Mouse (Mus musculus) bone marrow macrophage, adult 2 months (primary cell): ENCODE data around the gene Gucy2d. TPM values are rescaled to one million over a fixed set of nuclear protein-coding genes. Genes with fewer than 3 reads are reported as not detected.

Experiments
- H3K27ac ChIP-seq: 2 replicates; pipeline ENCODE4 v1.5.1; 2012; ENCODE audit warnings: low read depth, low read length; ENCODE audit not compliant: insufficient read depth
- H3K4me1 ChIP-seq: 2 replicates; pipeline ENCODE4 v1.6.1; 2012; ENCODE audit warnings: low read length; ENCODE audit not compliant: control insufficient read depth, insufficient read depth
- H3K4me3 ChIP-seq: 2 replicates; pipeline ENCODE4 v1.5.1; 2012; ENCODE audit warnings: mild to moderate bottlenecking, low read length, moderate library complexity; ENCODE audit not compliant: insufficient read depth
- CTCF ChIP-seq: IDR thresholded peaks from 2 replicates; pipeline ENCODE4 v1.5.1; 2012; ENCODE audit warnings: low read depth, mild to moderate bottlenecking, low read length, moderate library complexity
- POLR2A ChIP-seq: IDR thresholded peaks from 2 replicates; pipeline ENCODE4 v1.6.1; 2012; ENCODE audit warnings: mild to moderate bottlenecking, low read depth, low read length, borderline replicate concordance
- polyA plus RNA-seq: library from polyadenylated mRNA; stranded (reverse); fragments of >200 nt; gene quantifications from 2 replicates; pipeline ENCODE4 v1.2.4, GENCODE M21; 2012; ENCODE audit not compliant: missing spikeins, insufficient read depth, insufficient read length

The Gucy2d gene
- polyA plus RNA-seq: not detected in 2 replicates

GRCm38 (mm10) chr7:98439956-98440466, at the start of gene Gucy2d:
Gucy2d (plus strand) TSS chr7:98440416.
- Histone ChIP-seq H3K4me1 (no peaks in the 10 kb centered on the region), H3K4me3 (no peak within 1 kb of the TSS), H3K27ac (no peak within 1 kb of the TSS)
- TF ChIP-seq CTCF (no peak), POLR2A (no peak)

- Histone ChIP-seq H3K27ac (no peak overlapping the region), H3K4me1 (peaks cover 35% of the 10 kb centered on the region), H3K4me3 (no peak overlapping the region)
- TF ChIP-seq CTCF: no peak
- no peak for TF ChIP-seq POLR2A
These were observed 49.7 kb upstream of the Gucy2d start for GRCm38 (mm10) chr7:98390486-98390885.

- TF ChIP-seq CTCF: no peak
- TF ChIP-seq POLR2A: no peak
- Histone ChIP-seq H3K4me1 (peaks cover 27% of the 10 kb centered on the region), H3K27ac (no peak overlapping the region)
These were observed 48.8 kb upstream of the Gucy2d start for GRCm38 (mm10) chr7:98391351-98391936.

GRCm38 (mm10) chr7:98392466-98393201, 47.6 kb upstream of the Gucy2d start:
- TF ChIP-seq CTCF: no peak
- TF ChIP-seq POLR2A: no peak
- no peak overlapping the region for H3K27ac ChIP-seq
- no peak overlapping the region for H3K4me3 ChIP-seq
- peaks cover 21% of the 10 kb centered on the region for H3K4me1 ChIP-seq

More at GRCm38 (mm10) chr7:98391351-98391936, 48.8 kb upstream of the Gucy2d start:
- H3K4me3 ChIP-seq: no peak overlapping the region

- Histone ChIP-seq H3K4me1 (peaks cover 8% of the 10 kb centered on the region), H3K4me3 (no peak overlapping the region), H3K27ac (no peak overlapping the region)
- TF ChIP-seq CTCF (no peak), POLR2A (no peak)
These were observed 37.3 kb upstream of the Gucy2d start for GRCm38 (mm10) chr7:98402582-98403574.

- Histone ChIP-seq H3K4me3 (no peak overlapping the region), H3K4me1 (peaks cover 8% of the 10 kb centered on the region), H3K27ac (no peak overlapping the region)
- TF ChIP-seq POLR2A (no peak), CTCF (no peak)
These were observed 36.2 kb upstream of the Gucy2d start for GRCm38 (mm10) chr7:98403996-98404395.

- TF ChIP-seq POLR2A (no peak), CTCF (no peak)
- H3K27ac ChIP-seq: no peak overlapping the region
- no peak overlapping the region for H3K4me3 ChIP-seq
- H3K4me1 ChIP-seq: peaks cover 5% of the 10 kb centered on the region
These were observed 32.6 kb upstream of the Gucy2d start for GRCm38 (mm10) chr7:98407615-98408014.

GRCm38 (mm10) chr7:98413115-98413514, 27.1 kb upstream of the Gucy2d start:
- Histone ChIP-seq H3K4me3 (no peak overlapping the region), H3K4me1 (peaks cover 36% of the 10 kb centered on the region), H3K27ac (no peak overlapping the region)
- TF ChIP-seq CTCF (no peak), POLR2A (no peak)

- peaks cover 40% of the 10 kb centered on the region for H3K4me1 ChIP-seq
- H3K4me3 ChIP-seq: no peak overlapping the region
- TF ChIP-seq CTCF (no peak), POLR2A (no peak)
- peak overlapping the region; percentile 61 for H3K27ac ChIP-seq
These were observed 24.7 kb upstream of the Gucy2d start for GRCm38 (mm10) chr7:98415550-98415949.
